Mouse (Mus musculus) hindbrain, embryonic 13.5 days (tissue): ENCODE measurements around the gene Nepn. TPM values are rescaled to one million over a fixed set of nuclear protein-coding genes. Genes with fewer than 3 reads are reported as not detected.

ENCODE experiments used
- ATAC-seq: fragments of 200-750 bp; cut with Nextera tagmentation; 2 replicates; pipeline ENCODE4 v1.8.0; 2017; ENCODE audit warnings: moderate TSS enrichment; ENCODE audit not compliant: low FRiP score
- H3K27ac ChIP-seq: fragments of 300-500 bp; sonication (generic); 2 replicates; pipeline ENCODE4 v1.5.1; 2015; ENCODE audit warnings: inconsistent platforms, mild to moderate bottlenecking, moderate library complexity
- H3K27me3 ChIP-seq: fragments of 300-500 bp; sonication (generic); 2 replicates; pipeline ENCODE4 v1.6.1; 2015; ENCODE audit warnings: mild to moderate bottlenecking, inconsistent platforms
- H3K36me3 ChIP-seq: fragments of 300-500 bp; sonication (generic); 2 replicates; pipeline ENCODE4 v1.6.1; 2015; ENCODE audit warnings: mild to moderate bottlenecking, inconsistent platforms
- H3K4me1 ChIP-seq: fragments of 300-500 bp; sonication (generic); replicated peaks from 2 replicates; pipeline ENCODE4 v1.6.1; 2015; ENCODE audit warnings: inconsistent platforms
- H3K4me2 ChIP-seq: fragments of 300-500 bp; sonication (generic); 2 replicates; pipeline ENCODE4 v1.6.1; 2015; ENCODE audit warnings: inconsistent platforms, mild to moderate bottlenecking, moderate library complexity
- H3K4me3 ChIP-seq: fragments of 300-500 bp; sonication (generic); 2 replicates; pipeline ENCODE4 v1.5.1; 2015; ENCODE audit warnings: mild to moderate bottlenecking, inconsistent platforms
- H3K9ac ChIP-seq: fragments of 300-500 bp; sonication (generic); 2 replicates; pipeline ENCODE4 v1.6.1; 2015; ENCODE audit warnings: mild to moderate bottlenecking, inconsistent platforms
- H3K9me3 ChIP-seq: fragments of 300-500 bp; sonication (generic); 2 replicates; pipeline ENCODE4 v1.6.1; 2016; ENCODE audit warnings: inconsistent platforms
- WGBS: fragments of 180-500 bp; shearing (Covaris S2); methylation state at CpG from one replicate; pipeline ENCODE4 v1.1.7; 2015; 5-methylcytosine and 5-hydroxymethylcytosine counted together
- polyA plus RNA-seq: library from polyadenylated mRNA; unstranded; fragments of >200 nt; fragmentation: Nextera tagmentation; extraction: Ambion mirVana; gene quantifications from 2 replicates; pipeline ENCODE4 v1.2.1, GENCODE M21; 2015

The Nepn gene
- polyA plus RNA-seq, 1 experiment from 2014 or later = not detected

DNA sequence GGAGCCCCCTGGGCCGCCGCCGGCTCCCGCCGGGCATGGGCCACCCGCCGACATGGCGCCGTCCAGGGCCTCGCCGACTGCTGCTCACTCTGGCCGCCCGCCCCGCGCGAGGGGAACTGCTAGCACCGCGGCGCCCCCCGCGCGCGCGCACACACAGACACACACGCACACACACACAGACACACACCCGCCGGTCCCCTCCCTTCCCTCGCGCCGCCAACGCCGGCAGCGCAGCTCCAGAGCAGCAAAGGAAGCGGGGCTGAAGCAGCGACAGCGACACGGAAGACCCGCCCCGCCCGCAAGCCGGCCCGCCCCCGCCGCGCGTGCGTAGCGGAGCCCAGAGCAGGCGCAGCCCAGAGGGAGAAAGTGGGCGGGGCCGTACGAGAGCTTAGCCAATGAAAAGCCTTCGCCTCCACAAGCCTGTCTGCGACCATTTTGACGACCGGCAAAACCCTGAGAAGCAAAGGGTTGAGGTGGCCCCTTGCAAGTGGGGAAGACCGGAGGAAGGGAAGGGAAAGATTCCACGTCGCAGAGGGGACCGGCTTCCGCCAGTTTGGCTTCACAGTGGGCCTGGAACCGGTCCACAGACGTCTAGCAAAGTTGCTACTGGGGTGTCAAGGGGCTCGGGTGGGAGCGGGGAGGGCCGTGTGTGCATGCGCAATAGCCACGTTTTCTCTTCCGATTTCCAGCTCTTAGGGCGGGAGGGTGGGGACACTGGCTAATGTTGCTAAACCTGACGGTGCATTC is 6.8 kb upstream of the Nepn start, which contains the start of gene Gopc:
Gopc (minus strand) TSS at position 280 of the 747 bp plus-strand sequence.
- under 1% methylated on average over 66 of the region's 71 CpGs for WGBS
- peak; percentile 98 for ATAC-seq

DNA sequence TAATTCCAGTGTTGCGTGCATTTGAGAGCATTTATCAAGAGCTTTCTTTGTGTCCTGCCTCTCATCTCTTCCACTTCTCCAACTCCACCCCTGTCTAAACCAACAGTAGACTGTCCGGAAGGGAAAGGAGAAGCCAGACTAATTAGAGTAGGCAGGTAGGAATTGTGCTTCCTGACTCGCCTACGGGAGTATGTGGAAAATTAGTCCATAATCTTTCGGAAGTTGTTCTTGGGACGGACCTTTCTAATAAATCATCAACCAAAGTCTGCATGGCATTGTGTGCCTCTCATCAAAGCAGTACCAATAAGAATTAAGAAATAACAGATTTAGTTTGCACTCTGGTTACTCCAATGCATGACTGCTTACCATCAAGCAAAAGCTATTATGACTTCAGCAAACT is 5.8 kb upstream of the Nepn start:
- peaks cover 24% of the 10 kb centered on the region for H3K4me1 ChIP-seq
- H3K4me3 ChIP-seq = peak overlapping the region; percentile 70
- no peak overlapping the region for H3K27ac ChIP-seq
- H3K9me3 ChIP-seq = no peaks in the 10 kb centered on the region
- peak overlapping the region; percentile 63 for H3K4me2 ChIP-seq
- no peak for ATAC-seq
- H3K27me3 ChIP-seq = no peaks in the 10 kb centered on the region
- 84% methylated on average over 6 of the region's 6 CpGs for WGBS
- H3K9ac ChIP-seq = peak overlapping the region; percentile 92; the same call in 1 of the 2 replicates
- no peaks in the 10 kb centered on the region for H3K36me3 ChIP-seq

More for the DNA sequence above, 6.8 kb upstream of the Nepn start, which contains the start of gene Gopc:
- H3K9ac ChIP-seq = peak within 1 kb of the TSS; percentile 92
- H3K4me2 ChIP-seq = peak within 1 kb of the TSS; percentile 63
- peak within 1 kb of the TSS; percentile 95 for H3K27ac ChIP-seq
- H3K4me3 ChIP-seq = peak within 1 kb of the TSS; percentile 70
- peaks cover 29% of the 10 kb centered on the region for H3K4me1 ChIP-seq
- H3K36me3 ChIP-seq = no peaks in the 10 kb centered on the region
- no peaks in the 10 kb centered on the region for H3K9me3 ChIP-seq
- no peaks in the 10 kb centered on the region for H3K27me3 ChIP-seq

DNA sequence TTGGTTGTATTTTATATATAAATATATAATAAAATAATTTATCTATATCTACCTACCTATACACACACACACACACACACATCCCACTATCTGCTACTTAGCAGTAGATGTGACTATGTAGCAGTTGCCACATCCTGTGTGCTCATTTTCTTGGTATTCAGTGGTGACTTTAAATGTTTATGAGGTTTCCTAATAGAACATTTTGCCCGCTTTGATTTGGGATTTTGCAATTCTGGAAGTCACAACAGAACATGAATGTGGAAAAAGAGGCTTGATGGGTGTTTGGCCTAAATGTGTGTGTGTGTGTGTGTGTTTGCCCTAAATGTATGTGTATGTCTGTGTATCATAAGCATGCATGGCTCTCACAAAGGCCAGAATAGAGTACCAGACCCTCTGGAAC is 5.2 kb upstream of the Nepn start:
- no peak for ATAC-seq
- Histone ChIP-seq H3K4me3 (no peak overlapping the region), H3K9ac (no peak overlapping the region; the same call in 1 of the 2 replicates), H3K36me3 (no peaks in the 10 kb centered on the region), H3K4me2 (no peak overlapping the region), H3K27ac (no peak overlapping the region), H3K9me3 (no peaks in the 10 kb centered on the region), H3K27me3 (no peaks in the 10 kb centered on the region), H3K4me1 (peaks cover 19% of the 10 kb centered on the region)
- 94% methylated on average over 1 of the region's 1 CpGs for WGBS

- Histone ChIP-seq H3K27me3 (no peaks in the 10 kb centered on the region), H3K9me3 (no peaks in the 10 kb centered on the region), H3K9ac (no peak overlapping the region), H3K4me1 (peaks cover 7% of the 10 kb centered on the region), H3K4me2 (no peak overlapping the region), H3K4me3 (no peak overlapping the region), H3K36me3 (no peaks in the 10 kb centered on the region), H3K27ac (no peak overlapping the region)
- 42% methylated on average over 8 of the region's 8 CpGs for WGBS
- ATAC-seq = no peak
These were observed 3.8 kb upstream of the Nepn start for GRCm38 (mm10) chr10:52384823-52385610.

DNA sequence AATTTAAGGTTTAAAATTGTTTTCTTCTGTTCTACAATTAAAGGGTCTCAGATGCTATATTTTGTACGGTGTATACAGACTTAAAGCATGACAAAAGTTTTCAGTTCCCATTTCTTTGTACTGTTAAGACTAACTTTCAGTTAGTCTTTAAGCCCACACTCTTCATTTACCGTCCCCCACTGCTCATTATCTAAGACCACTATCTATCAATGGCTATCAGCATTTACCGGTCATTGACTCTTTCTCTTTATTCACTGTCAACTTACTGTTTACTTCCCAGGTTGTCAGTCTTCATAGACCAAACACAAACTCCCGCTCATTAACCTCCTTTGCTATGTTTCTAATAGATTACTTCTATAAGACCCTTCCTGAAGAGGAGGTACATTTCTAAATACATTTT is 1.6 kb upstream of the Nepn start:
- no peak for ATAC-seq

GRCm38 (mm10) chr10:52389438-52389837 is 666 bp downstream of the Nepn start:
- no peak for ATAC-seq
- Histone ChIP-seq H3K4me2 (no peak overlapping the region), H3K36me3 (no peaks in the 10 kb centered on the region), H3K9ac (no peak overlapping the region), H3K4me1 (no peaks in the 10 kb centered on the region), H3K9me3 (no peaks in the 10 kb centered on the region), H3K4me3 (no peak overlapping the region), H3K27ac (no peak overlapping the region), H3K27me3 (no peaks in the 10 kb centered on the region)
- WGBS = 84% methylated on average over 3 of the region's 3 CpGs

More for the DNA sequence above, 1.6 kb upstream of the Nepn start:
- Histone ChIP-seq H3K27me3 (no peaks in the 10 kb centered on the region), H3K9ac (no peak overlapping the region), H3K4me1 (peaks cover 7% of the 10 kb centered on the region), H3K4me3 (no peak overlapping the region), H3K9me3 (no peaks in the 10 kb centered on the region), H3K27ac (no peak overlapping the region), H3K4me2 (no peak overlapping the region), H3K36me3 (no peaks in the 10 kb centered on the region)
- WGBS = 66% methylated on average over 4 of the region's 4 CpGs

DNA sequence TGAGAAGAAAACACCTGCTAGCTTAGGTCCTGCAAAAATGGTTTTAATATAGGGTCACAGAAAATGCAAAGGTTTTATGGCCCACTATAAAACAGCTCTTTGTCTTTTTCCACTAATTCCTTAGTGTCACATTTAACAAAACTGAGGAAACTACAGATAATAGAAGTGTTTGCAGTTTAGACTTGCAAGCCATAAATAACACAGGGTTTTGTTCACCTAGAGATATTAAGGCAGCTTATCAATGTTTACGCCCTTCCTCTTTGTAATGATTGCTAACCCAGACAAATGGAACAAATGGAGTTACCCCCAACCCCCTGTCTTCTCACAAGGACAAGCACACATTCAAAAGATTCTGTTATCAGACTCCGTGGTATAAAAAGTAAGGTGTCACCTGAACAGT is 2.4 kb downstream of the Nepn start:
- WGBS = 87% methylated on average over 2 of the region's 2 CpGs
- H3K36me3 ChIP-seq = no peaks in the 10 kb centered on the region
- no peak for ATAC-seq

GRCm38 (mm10) chr10:52396647-52397046 is 7.9 kb downstream of the Nepn start:
- Histone ChIP-seq H3K27ac (no peak overlapping the region), H3K9me3 (no peaks in the 10 kb centered on the region), H3K9ac (no peak overlapping the region), H3K4me2 (no peak overlapping the region), H3K36me3 (no peaks in the 10 kb centered on the region), H3K27me3 (no peaks in the 10 kb centered on the region), H3K4me3 (no peak overlapping the region), H3K4me1 (no peaks in the 10 kb centered on the region)
- 90% methylated on average over 3 of the region's 3 CpGs for WGBS
- ATAC-seq = no peak

More for the DNA sequence above, 2.4 kb downstream of the Nepn start:
- Histone ChIP-seq H3K9ac (no peak overlapping the region), H3K9me3 (no peaks in the 10 kb centered on the region), H3K4me1 (no peaks in the 10 kb centered on the region), H3K4me3 (no peak overlapping the region), H3K27ac (no peak overlapping the region), H3K4me2 (no peak overlapping the region), H3K27me3 (no peaks in the 10 kb centered on the region)

DNA sequence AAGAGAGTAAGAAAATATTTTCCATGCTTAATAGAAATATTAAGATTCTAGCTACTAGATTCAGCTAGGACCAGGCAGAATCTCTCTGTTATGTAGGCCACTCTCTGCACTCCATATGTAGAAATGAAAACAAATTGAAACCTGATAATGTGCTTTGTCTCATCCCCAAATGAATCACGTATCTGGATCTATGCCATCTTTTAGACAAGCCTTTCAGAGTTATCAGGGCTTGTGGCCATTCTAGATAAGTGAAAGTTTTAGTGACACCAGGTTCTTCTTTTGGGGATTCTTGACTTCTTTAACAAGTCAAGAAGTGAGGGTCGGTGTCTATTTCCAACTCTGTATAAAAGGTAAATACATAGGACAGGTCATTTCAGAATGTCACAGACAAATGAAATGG is 9.9 kb downstream of the Nepn start:
- Histone ChIP-seq H3K4me2 (no peak overlapping the region), H3K9ac (no peak overlapping the region), H3K4me3 (no peak overlapping the region), H3K36me3 (no peaks in the 10 kb centered on the region), H3K4me1 (no peaks in the 10 kb centered on the region), H3K27me3 (no peaks in the 10 kb centered on the region), H3K9me3 (no peaks in the 10 kb centered on the region), H3K27ac (no peak overlapping the region)
- WGBS = 85% methylated on average over 2 of the region's 2 CpGs
- ATAC-seq = no peak

DNA sequence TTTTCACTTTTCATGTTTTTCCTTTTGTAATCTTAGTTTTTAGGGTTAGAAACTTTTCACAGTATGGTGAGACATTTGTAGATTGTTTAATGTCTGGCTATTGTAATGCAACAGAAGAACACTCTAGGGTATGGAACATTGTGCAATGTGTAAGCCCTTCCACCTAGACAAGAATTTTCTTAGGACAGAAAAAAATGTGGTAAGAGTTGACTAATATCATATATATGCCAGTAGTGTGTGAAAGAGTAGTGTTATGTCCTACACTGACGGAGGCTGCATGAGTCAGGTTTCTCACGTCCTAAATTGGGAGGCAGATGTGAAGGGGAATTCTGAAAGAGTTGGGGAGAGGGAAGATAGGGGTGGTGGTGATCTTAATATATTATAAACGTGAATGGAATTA is 10.9 kb downstream of the Nepn start:
- no peak overlapping the region for H3K4me3 ChIP-seq
- whole genome bisulfite sequencing = 66% methylated on average over 3 of the region's 3 CpGs
- H3K27ac ChIP-seq = no peak overlapping the region
- H3K9ac ChIP-seq = no peak overlapping the region
- H3K36me3 ChIP-seq = no peaks in the 10 kb centered on the region
- H3K9me3 ChIP-seq = no peaks in the 10 kb centered on the region
- no peaks in the 10 kb centered on the region for H3K4me1 ChIP-seq
- no peak overlapping the region for H3K4me2 ChIP-seq
- H3K27me3 ChIP-seq = no peaks in the 10 kb centered on the region
- no peak for ATAC-seq

- no peak for ATAC-seq
- H3K9ac ChIP-seq = no peak overlapping the region
- H3K4me1 ChIP-seq = no peaks in the 10 kb centered on the region
- no peaks in the 10 kb centered on the region for H3K36me3 ChIP-seq
- no peak overlapping the region for H3K4me2 ChIP-seq
- H3K4me3 ChIP-seq = no peak overlapping the region
- no peaks in the 10 kb centered on the region for H3K9me3 ChIP-seq
- 90% methylated on average over 13 of the region's 13 CpGs for WGBS
- no peaks in the 10 kb centered on the region for H3K27me3 ChIP-seq
- H3K27ac ChIP-seq = no peak overlapping the region
These were observed 16.4 kb downstream of the Nepn start for GRCm38 (mm10) chr10:52405160-52405559.

DNA sequence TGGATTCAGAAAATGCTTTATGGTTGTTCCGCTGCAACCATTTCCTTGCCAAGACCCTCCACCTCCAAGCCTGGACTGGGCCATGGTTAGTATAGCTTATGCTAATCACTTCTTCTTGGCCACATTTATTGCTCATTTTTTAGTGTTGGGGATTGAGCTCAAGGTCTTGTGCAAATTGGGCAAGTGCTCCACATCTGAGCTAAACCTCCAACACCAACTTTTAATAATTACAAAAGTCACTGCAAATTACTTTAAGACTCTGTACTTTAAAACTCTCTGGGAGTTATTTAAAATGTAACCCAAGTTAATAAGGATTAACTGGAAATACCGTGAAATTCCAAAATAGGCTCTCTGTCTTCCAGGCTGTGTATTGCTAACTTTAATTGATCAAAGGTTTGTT is 18.8 kb downstream of the Nepn start:
- H3K36me3 ChIP-seq = no peaks in the 10 kb centered on the region
- no peaks in the 10 kb centered on the region for H3K4me1 ChIP-seq
- 87% methylated on average over 2 of the region's 2 CpGs for WGBS
- H3K9ac ChIP-seq = no peak overlapping the region
- H3K9me3 ChIP-seq = no peaks in the 10 kb centered on the region
- no peak overlapping the region for H3K4me3 ChIP-seq
- no peak overlapping the region for H3K4me2 ChIP-seq
- H3K27ac ChIP-seq = no peak overlapping the region
- no peaks in the 10 kb centered on the region for H3K27me3 ChIP-seq
- ATAC-seq = no peak
